Mouse (Mus musculus) retina, postnatal 1 day (tissue): ENCODE results near the gene Erc1.
A peak's percentile ranks its signal among the peaks of the same experiment; 100 is the strongest.

Source experiments
- DNase-seq: peaks from one replicate; pipeline ENCODE4 v3.0.0-alpha.2; 2012

The Erc1 gene

GRCm38 (mm10) chr6:119584061-119584460 lies 263.9 kb downstream of the Erc1 start:
- no peak for DNase-seq

GRCm38 (mm10) chr6:119583165-119583564 lies 264.8 kb downstream of the Erc1 start:
- no peak for DNase-seq

- DNase-seq, result no peak
These were observed 271.3 kb downstream of the Erc1 start for GRCm38 (mm10) chr6:119576706-119577105.

GRCm38 (mm10) chr6:119575331-119575730 lies 272.6 kb downstream of the Erc1 start:
- no peak for DNase-seq

GRCm38 (mm10) chr6:119572296-119572695 lies 275.7 kb downstream of the Erc1 start:
- DNase-seq, result no peak

- DNase-seq, result no peak
These were observed 277.2 kb downstream of the Erc1 start for GRCm38 (mm10) chr6:119570797-119571196.

- DNase-seq, result no peak
These were observed 279.6 kb downstream of the Erc1 start for GRCm38 (mm10) chr6:119568339-119568738.

- no peak for DNase-seq
These were observed 282.3 kb downstream of the Erc1 start for GRCm38 (mm10) chr6:119565451-119566379.

- DNase-seq, result no peak
These were observed 285.4 kb downstream of the Erc1 start for GRCm38 (mm10) chr6:119562558-119562957.

- no peak for DNase-seq
These were observed 289.1 kb downstream of the Erc1 start for GRCm38 (mm10) chr6:119558855-119559254.

GRCm38 (mm10) chr6:119554439-119554838 lies 293.5 kb downstream of the Erc1 start:
- no peak for DNase-seq

GRCm38 (mm10) chr6:119544518-119544864 lies 303.5 kb downstream of the Erc1 start:
- no peak for DNase-seq

GRCm38 (mm10) chr6:119543803-119544517 lies 304.0 kb downstream of the Erc1 start, which contains the start of gene Wnt5b:
TSS of gene Wnt5b (minus strand) at chr6:119544347.
- DNase-seq, result peak; percentile 62

- peak; percentile 54 for DNase-seq
These were observed 304.5 kb downstream of the Erc1 start for GRCm38 (mm10) chr6:119543456-119543802.

GRCm38 (mm10) chr6:119535867-119536266 lies 312.1 kb downstream of the Erc1 start:
- peak; percentile 41 for DNase-seq

GRCm38 (mm10) chr6:119533170-119533709 lies 314.7 kb downstream of the Erc1 start:
- no peak for DNase-seq

GRCm38 (mm10) chr6:119529659-119530058 lies 318.3 kb downstream of the Erc1 start:
- DNase-seq, result no peak

GRCm38 (mm10) chr6:119526498-119526897 lies 321.5 kb downstream of the Erc1 start:
- DNase-seq, result no peak

GRCm38 (mm10) chr6:119521931-119522391 lies 326.0 kb downstream of the Erc1 start:
- no peak for DNase-seq

GRCm38 (mm10) chr6:119521482-119521900 lies 326.5 kb downstream of the Erc1 start:
- no peak for DNase-seq
